In the genomic region with DNA sequence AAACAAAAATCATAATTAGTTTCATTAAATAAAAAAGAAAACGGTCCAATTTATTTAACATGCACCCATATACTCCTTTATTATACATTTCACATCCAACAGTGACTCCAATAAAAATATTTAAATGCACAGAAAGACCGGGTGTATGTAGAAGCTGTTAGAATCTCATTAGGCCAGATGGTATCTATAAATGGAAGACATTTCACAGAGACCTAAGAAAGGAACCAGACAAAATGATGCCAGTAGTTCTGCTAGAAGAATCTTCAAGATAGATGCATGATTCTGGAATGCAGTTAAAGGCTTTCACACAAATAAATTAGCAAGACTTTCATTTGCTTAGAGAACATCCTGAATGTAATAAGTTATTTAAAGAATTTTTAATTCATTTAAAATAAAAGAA, we compare ENCODE assay signal across 26 mouse cellular contexts.
A peak's percentile ranks its signal among the peaks of the same experiment; 100 is the strongest.
DNase-seq lines count a peak whose midpoint lies in the region; ATAC-seq and TF ChIP-seq lines count a peak whose summit lies in the region.
"Had no signal": no experiment of that assay in that cellular context is flagged by ENCODE, and none has a peak within 500 bp of the region (broad histone marks: within the 10 kb centered on the region; RNA-seq: fewer than 3 reads in every experiment).

No protein-coding gene starts in this region.

- H3K27me3 ChIP-seq in hindbrain, postnatal 0 days (ENCODE audit: insufficient read depth, low read length): no peaks in the 10 kb centered on the region
- H3K27me3 ChIP-seq: CH12.LX; embryonic facial prominence, embryonic 12.5 days; embryonic facial prominence, embryonic 15.5 days; forebrain, embryonic 15.5 days; hindbrain, embryonic 12.5 days; hindbrain, embryonic 15.5 days; intestine, embryonic 15.5 days; Patski had no signal

- no peaks in the 10 kb centered on the region for H3K4me1 ChIP-seq in hindbrain, postnatal 0 days (ENCODE audit: insufficient read depth, low read length)
- H3K4me1 ChIP-seq: embryonic facial prominence, embryonic 12.5 days; embryonic facial prominence, embryonic 15.5 days; forebrain, embryonic 15.5 days; hindbrain, embryonic 12.5 days; hindbrain, embryonic 15.5 days; intestine, embryonic 15.5 days had no signal

- 58% methylated on average over 2 of the region's 2 CpGs for WGBS in hindbrain, postnatal 0 days

- intact Hi-C loops in left cerebral cortex, adult 2 months (cut with DNase I): no loop called here

- no peaks in the 10 kb centered on the region for H3K36me3 ChIP-seq in hindbrain, postnatal 0 days (ENCODE audit: insufficient read depth, low read length)
- H3K36me3 ChIP-seq: embryonic facial prominence, embryonic 12.5 days; embryonic facial prominence, embryonic 15.5 days; forebrain, embryonic 15.5 days; G1E; hindbrain, embryonic 12.5 days; hindbrain, embryonic 15.5 days; intestine, embryonic 15.5 days had no signal

- no peak for TF ChIP-seq CTCF in left cerebral cortex, adult 2 months (IDR thresholded peaks at IDR 0.05)
- no peak for TF ChIP-seq CTCF in brain, embryonic 14.5 days (IDR thresholded peaks at IDR 0.05; ENCODE audit: borderline replicate concordance, extremely low read depth, insufficient read depth, insufficient read length)
- no peak for TF ChIP-seq CTCF in hindbrain, postnatal 0 days (IDR thresholded peaks at IDR 0.05; ENCODE audit: low read depth)

- no peak for DNase-seq in frontal cortex, postnatal 36 days (ENCODE audit: low spot score in 2 of 2)
- no peak for DNase-seq in left cerebral cortex, adult 2 months (ENCODE audit: extremely low spot score in 1 of 2, low spot score in 2 of 2)
- DNase-seq in left cerebral cortex, adult 8-10 months (ENCODE audit: low spot score in 2 of 2): no peak
- DNase-seq in brain, embryonic 14.5 days (ENCODE audit: low read depth): peak; percentile 24
- DNase-seq in hindbrain, postnatal 0 days (ENCODE audit: low spot score): no peak
- no peak for DNase-seq in yolk sac, embryonic 10.5 days (ENCODE audit: low spot score)
- DNase-seq: adrenal gland, postnatal 10 days; adrenal gland, postnatal 36 days; B cell, adult 2 months; cerebellum, adult 2 months; cerebellum, adult 9-11 months; cerebellum, postnatal 25 days; gastrocnemius, adult 2 months; gastrocnemius, postnatal 14 days; heart, adult 11 months had no signal

- H3K9me3 ChIP-seq in hindbrain, postnatal 0 days (ENCODE audit: low read length): no peaks in the 10 kb centered on the region
- H3K9me3 ChIP-seq: embryonic facial prominence, embryonic 12.5 days; embryonic facial prominence, embryonic 15.5 days; forebrain, embryonic 15.5 days; G1E; hindbrain, embryonic 12.5 days; hindbrain, embryonic 15.5 days; intestine, embryonic 15.5 days had no signal

- peak overlapping the region; percentile 47; the same call in 1 of the 2 replicates for H3K27ac ChIP-seq in left cerebral cortex, adult 2 months
- H3K27ac ChIP-seq in hindbrain, postnatal 0 days: no peak overlapping the region
- H3K27ac ChIP-seq: embryonic facial prominence, embryonic 12.5 days; embryonic facial prominence, embryonic 15.5 days; forebrain, embryonic 15.5 days; gastrocnemius, adult 2 months; hindbrain, embryonic 12.5 days; hindbrain, embryonic 15.5 days; intestine, embryonic 15.5 days had no signal

- H3K9ac ChIP-seq in hindbrain, postnatal 0 days (replicated peaks; ENCODE audit: low read length): no peak overlapping the region
- H3K9ac ChIP-seq: embryonic facial prominence, embryonic 12.5 days; embryonic facial prominence, embryonic 15.5 days; forebrain, embryonic 15.5 days; hindbrain, embryonic 12.5 days; hindbrain, embryonic 15.5 days; intestine, embryonic 15.5 days had no signal

- no peak overlapping the region for H3K4me3 ChIP-seq in left cerebral cortex, adult 2 months
- H3K4me3 ChIP-seq in hindbrain, postnatal 0 days (ENCODE audit: low read length): no peak overlapping the region
- H3K4me3 ChIP-seq: embryonic facial prominence, embryonic 12.5 days; embryonic facial prominence, embryonic 15.5 days; forebrain, embryonic 15.5 days; gastrocnemius, adult 2 months; hindbrain, embryonic 12.5 days; hindbrain, embryonic 15.5 days; intestine, embryonic 15.5 days had no signal

- H3K4me2 ChIP-seq in hindbrain, postnatal 0 days (ENCODE audit: low read depth, low read length): no peak overlapping the region
- H3K4me2 ChIP-seq: embryonic facial prominence, embryonic 12.5 days; embryonic facial prominence, embryonic 15.5 days; forebrain, embryonic 15.5 days; heart, embryonic 11.5 days; hindbrain, embryonic 12.5 days; hindbrain, embryonic 15.5 days; intestine, embryonic 15.5 days had no signal

- peak; percentile 96 for ATAC-seq in frontal cortex, adult (ENCODE audit: low TSS enrichment)
- ATAC-seq in hindbrain, postnatal 0 days: no peak
- ATAC-seq: forebrain, embryonic 15.5 days; intestine, embryonic 15.5 days; Patski had no signal

- TF ChIP-seq POLR2A in brain, embryonic 14.5 days (IDR thresholded peaks at IDR 0.05; ENCODE audit: borderline replicate concordance, extremely low read depth, insufficient read depth, insufficient read length, poor library complexity, severe bottlenecking): no peak
